Mouse (Mus musculus) ES-E14 (cell line): ENCODE measurements around the gene Ncoa7.

ENCODE experiments used
- MAFK ChIP-seq: IDR thresholded peaks from 2 replicates; pipeline ENCODE4 v1.6.1; 2014; ENCODE audit warnings: mild to moderate bottlenecking, low read depth, low read length, inconsistent platforms; ENCODE audit not compliant: insufficient read depth
- ZC3H11A ChIP-seq: IDR thresholded peaks from 2 replicates; pipeline ENCODE4 v1.6.1; 2012; ENCODE audit warnings: low read depth, mild to moderate bottlenecking, inconsistent platforms, low read length, borderline replicate concordance

DNA sequence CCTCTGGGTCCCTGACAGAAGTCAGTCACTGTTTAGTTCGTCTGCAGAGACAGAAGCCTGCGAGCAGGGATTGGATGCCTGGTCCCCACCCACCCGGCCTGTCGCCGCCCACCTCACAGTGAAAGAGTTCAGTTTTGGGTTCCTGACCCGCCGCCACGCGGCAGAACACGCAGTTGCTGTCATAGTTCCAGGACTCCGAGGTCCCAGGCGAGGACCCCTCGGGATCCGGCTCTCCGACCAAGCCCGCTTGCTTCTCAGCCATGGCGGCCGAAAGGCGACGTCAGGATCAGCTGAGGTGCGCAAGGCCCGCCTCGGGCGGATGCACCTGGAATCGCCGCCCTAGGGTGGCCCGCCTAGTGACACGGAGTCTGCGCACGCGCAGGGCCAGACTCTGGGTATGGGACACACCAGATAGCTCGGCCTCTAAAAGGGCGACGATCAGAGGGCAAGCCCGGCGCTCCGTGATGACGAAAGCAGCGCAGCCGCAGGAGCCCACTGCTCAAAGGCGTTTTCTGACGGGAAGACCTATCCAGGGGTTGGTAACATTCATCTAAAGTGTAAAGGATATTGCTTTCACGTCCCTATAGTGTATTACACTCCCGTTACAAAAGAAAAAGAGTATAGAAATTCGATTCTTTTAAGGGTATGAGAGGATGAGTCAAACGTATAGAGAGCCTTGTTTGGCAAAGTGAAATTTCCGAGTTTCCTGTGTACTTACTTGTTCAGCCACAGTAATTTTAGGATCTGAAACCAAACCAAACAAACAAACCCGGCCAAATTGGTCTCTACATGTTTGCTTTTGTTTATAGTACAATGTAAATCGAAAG is 184.8 kb downstream of the Ncoa7 start:
- TF ChIP-seq ZC3H11A = 0 out of 2 replicates have a peak, but pooled peaks have one; percentile 25
- no peak for TF ChIP-seq MAFK
